Mouse (Mus musculus) heart, embryonic 16.5 days (tissue): Measurements from ENCODE around the gene Rbp1. TPM values are rescaled to one million over a fixed set of nuclear protein-coding genes. Genes with fewer than 3 reads are reported as not detected.

Experiments used
- ATAC-seq: fragments of 200-750 bp; cut with Nextera tagmentation; replicated peaks from 2 replicates; pipeline ENCODE4 v1.8.0; 2017; ENCODE audit warnings: moderate number of reproducible peaks; ENCODE audit not compliant: insufficient read depth, low FRiP score; ENCODE audit errors: extremely low read depth
- H3K27ac ChIP-seq: fragments of 300-500 bp; sonication (generic); 2 replicates; pipeline ENCODE4 v1.5.1; 2014; ENCODE audit warnings: mild to moderate bottlenecking, low read length, control low read depth, moderate library complexity
- H3K27me3 ChIP-seq: fragments of 300-500 bp; sonication (generic); 2 replicates; pipeline ENCODE4 v1.6.1; 2014; ENCODE audit warnings: low read length, mixed read lengths; ENCODE audit not compliant: control insufficient read depth, insufficient read depth
- H3K36me3 ChIP-seq: fragments of 300-500 bp; sonication (generic); 2 replicates; pipeline ENCODE4 v1.6.1; 2014; ENCODE audit not compliant: control insufficient read depth, insufficient read depth
- H3K4me1 ChIP-seq: fragments of 300-500 bp; sonication (generic); 2 replicates; pipeline ENCODE4 v1.6.1; 2014; ENCODE audit warnings: low read length, mixed read lengths; ENCODE audit not compliant: control insufficient read depth, insufficient read depth
- H3K4me2 ChIP-seq: fragments of 300-500 bp; sonication (generic); 2 replicates; pipeline ENCODE4 v1.6.1; 2014; ENCODE audit warnings: low read depth, mild to moderate bottlenecking, control low read depth, low read length
- H3K4me3 ChIP-seq: fragments of 300-500 bp; sonication (generic); 2 replicates; pipeline ENCODE4 v1.5.1; 2014; ENCODE audit warnings: mild to moderate bottlenecking, control low read depth, low read length
- H3K9ac ChIP-seq: fragments of 300-500 bp; sonication (generic); 2 replicates; pipeline ENCODE4 v1.6.1; 2014; ENCODE audit warnings: low read length, control low read depth
- H3K9me3 ChIP-seq: fragments of 300-500 bp; sonication (generic); replicated peaks from 2 replicates; pipeline ENCODE4 v1.6.1; 2016; ENCODE audit warnings: low read length; ENCODE audit not compliant: control insufficient read depth
- WGBS: fragments of 180-500 bp; shearing (Covaris S2); extraction: QIAGEN DNeasy Blood & Tissue Kit; methylation state at CpG from one replicate; pipeline ENCODE4 v1.1.7; 2014; 5-methylcytosine and 5-hydroxymethylcytosine counted together
- polyA plus RNA-seq: library from polyadenylated mRNA; unstranded; fragments of >200 nt; fragmentation: Nextera tagmentation; extraction: Ambion mirVana; gene quantifications from 2 replicates; pipeline ENCODE4 v1.2.1, GENCODE M21; 2015

Rbp1 gene
- polyA plus RNA-seq, 1 experiment from 2014 or later: 40.9 TPM

DNA sequence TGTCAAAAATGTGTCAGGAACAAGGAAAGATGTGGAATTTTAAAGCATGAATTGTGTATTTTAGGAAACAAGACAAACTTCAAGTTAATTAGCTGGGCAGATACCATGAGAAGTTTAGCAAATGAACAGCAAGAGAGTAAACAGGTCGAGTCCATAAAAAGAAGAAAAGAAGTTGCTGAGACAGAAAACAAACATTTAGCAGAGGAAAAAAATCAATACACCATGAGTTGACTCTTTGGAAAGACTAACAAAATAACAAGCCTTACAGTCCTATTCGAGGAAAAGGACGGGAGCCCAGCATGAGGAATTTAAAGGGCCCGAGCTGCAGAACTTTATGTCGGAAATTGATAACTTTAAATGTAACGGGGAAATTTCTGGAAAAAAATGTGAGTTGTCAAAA, 25.6 kb upstream of the Rbp1 start:
- 80% methylated on average over 6 of the region's 6 CpGs for WGBS
- Histone ChIP-seq H3K9me3 (no peaks in the 10 kb centered on the region), H3K27ac (no peak overlapping the region), H3K4me1 (no peaks in the 10 kb centered on the region), H3K9ac (no peak overlapping the region), H3K4me3 (no peak overlapping the region), H3K4me2 (no peak overlapping the region), H3K36me3 (no peaks in the 10 kb centered on the region), H3K27me3 (no peaks in the 10 kb centered on the region)
- no peak for ATAC-seq

DNA sequence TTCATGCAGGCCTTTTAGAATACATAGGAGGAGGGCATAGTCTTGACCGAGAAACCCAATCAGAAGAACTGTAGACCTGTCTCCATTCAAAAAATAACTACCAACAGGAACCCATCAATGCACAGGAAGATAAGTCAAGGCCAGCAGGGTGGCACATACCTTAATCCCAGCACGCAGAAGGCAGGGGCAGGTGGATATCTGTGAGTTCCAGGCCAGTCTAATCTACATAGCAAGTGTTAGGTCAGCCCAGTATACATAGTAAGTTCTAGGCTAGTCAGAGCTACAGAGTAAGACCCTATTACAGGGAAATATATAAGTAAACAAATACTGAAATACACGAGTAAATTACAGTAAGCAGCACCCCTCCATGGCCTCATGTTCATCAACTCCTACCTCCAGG, 24.9 kb upstream of the Rbp1 start:
- Histone ChIP-seq H3K4me1 (no peaks in the 10 kb centered on the region), H3K27me3 (no peaks in the 10 kb centered on the region), H3K9me3 (no peaks in the 10 kb centered on the region), H3K9ac (no peak overlapping the region), H3K4me2 (no peak overlapping the region), H3K36me3 (no peaks in the 10 kb centered on the region), H3K27ac (no peak overlapping the region), H3K4me3 (no peak overlapping the region)
- no peak for ATAC-seq
- WGBS: 66% methylated on average over 3 of the region's 3 CpGs

DNA sequence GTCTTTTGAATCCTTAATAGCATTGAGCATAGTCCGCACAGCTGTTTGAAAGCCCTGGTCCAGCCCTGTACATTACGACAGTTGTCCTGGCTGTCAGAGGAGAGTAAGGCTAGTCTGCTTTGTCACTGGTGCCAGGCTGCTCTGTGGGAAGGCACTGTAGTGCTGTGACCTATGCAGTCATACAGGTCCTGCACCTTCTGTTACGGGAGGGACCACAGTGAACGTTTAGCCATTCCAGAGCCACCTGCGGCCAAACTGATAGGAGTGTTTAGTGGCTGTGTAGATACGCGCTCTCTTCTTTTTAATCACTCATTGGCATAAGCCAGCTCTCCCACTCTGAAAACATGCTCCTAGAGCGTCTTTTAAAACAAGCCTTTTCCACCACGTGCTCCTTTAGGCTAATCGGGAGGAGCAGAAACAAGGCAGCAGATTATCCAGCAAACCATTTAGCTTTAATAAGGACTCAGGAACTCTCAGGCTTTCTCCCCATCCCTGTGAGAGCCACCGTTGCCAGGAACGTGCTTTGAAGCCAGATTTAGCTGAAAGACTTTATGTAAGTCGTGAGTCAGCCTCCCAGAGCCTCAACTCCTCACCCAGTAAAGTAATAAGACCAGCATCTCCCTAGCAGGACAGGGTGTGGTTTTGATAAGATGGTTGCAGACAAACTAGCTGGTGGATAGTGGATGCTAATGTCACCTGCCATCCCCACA, 22.4 kb upstream of the Rbp1 start:
- Histone ChIP-seq H3K4me1 (no peaks in the 10 kb centered on the region), H3K9me3 (no peaks in the 10 kb centered on the region), H3K9ac (no peak overlapping the region), H3K27me3 (no peaks in the 10 kb centered on the region), H3K27ac (no peak overlapping the region), H3K4me2 (no peak overlapping the region), H3K36me3 (no peaks in the 10 kb centered on the region), H3K4me3 (no peak overlapping the region)
- 75% methylated on average over 13 of the region's 13 CpGs for WGBS
- ATAC-seq: no peak

DNA sequence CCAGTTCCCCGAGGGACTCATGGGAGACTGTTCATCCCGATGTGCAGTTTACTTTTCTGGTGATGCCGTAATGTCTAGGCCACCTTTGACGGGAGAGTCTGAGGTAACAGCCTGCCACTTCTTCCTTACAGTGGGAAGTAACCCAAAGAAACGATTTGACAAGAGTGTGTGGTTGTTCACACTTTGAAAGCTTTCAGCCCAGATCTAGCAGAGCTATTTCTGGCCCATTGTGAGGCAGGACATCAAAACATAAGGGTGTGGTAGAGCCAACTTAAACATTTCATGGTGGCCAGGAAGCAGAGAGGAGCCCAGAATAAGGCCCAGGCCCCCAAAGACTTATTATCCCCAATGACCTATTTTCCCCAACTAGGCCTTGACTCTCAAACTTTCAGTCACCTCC, 21.1 kb upstream of the Rbp1 start:
- H3K4me1 ChIP-seq: no peaks in the 10 kb centered on the region
- WGBS: 73% methylated on average over 5 of the region's 5 CpGs
- H3K4me3 ChIP-seq: no peak overlapping the region
- no peaks in the 10 kb centered on the region for H3K36me3 ChIP-seq
- no peak for ATAC-seq
- no peaks in the 10 kb centered on the region for H3K9me3 ChIP-seq
- H3K4me2 ChIP-seq: no peak overlapping the region
- no peak overlapping the region for H3K9ac ChIP-seq
- H3K27me3 ChIP-seq: no peaks in the 10 kb centered on the region
- H3K27ac ChIP-seq: no peak overlapping the region

DNA sequence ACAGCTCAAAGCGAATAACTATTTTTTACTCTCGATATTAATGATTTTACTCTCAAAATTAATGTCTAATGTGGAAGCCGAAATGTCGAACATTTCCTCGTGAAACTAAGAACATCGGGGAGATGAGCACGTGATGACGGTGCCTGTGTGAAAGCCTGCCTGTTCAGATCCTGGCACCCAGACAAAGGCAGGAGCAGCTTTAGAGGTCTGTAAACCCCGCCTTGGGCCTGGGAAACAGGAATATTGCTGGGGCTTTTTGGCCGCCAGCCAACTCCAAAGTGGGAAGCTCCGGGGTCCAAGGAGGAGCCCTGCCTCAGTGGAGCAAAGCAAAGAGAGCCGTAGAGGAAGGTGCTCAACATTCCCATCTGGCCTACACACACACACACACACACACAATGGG, 15.0 kb upstream of the Rbp1 start:
- Histone ChIP-seq H3K36me3 (no peaks in the 10 kb centered on the region), H3K27me3 (no peaks in the 10 kb centered on the region), H3K4me2 (no peak overlapping the region), H3K9ac (no peak overlapping the region), H3K4me1 (no peaks in the 10 kb centered on the region), H3K27ac (no peak overlapping the region), H3K9me3 (no peaks in the 10 kb centered on the region), H3K4me3 (no peak overlapping the region)
- 78% methylated on average over 12 of the region's 12 CpGs for WGBS
- ATAC-seq: no peak

DNA sequence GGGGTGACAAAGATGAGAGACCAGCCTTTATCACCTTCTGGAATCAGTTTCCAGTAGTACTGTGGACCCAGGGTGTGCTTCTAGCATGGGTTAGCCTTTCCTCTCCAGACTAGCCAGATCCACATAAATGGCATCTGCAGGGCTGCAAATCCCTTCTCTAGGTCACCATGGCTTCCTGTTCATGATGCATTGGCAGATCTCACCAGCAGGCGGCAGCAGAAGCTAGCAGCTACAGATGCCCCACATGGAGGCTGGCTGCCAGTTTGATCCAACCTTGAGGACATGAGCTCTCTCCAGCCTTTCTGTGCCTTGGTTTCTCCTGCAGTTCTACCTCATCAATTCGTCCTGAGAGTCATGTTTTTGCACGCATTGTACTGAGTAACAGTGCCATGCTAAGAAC, 13.6 kb upstream of the Rbp1 start:
- H3K36me3 ChIP-seq: no peaks in the 10 kb centered on the region
- no peak for ATAC-seq
- no peak overlapping the region for H3K4me3 ChIP-seq
- no peaks in the 10 kb centered on the region for H3K9me3 ChIP-seq
- no peak overlapping the region for H3K27ac ChIP-seq
- no peak overlapping the region for H3K9ac ChIP-seq
- H3K27me3 ChIP-seq: no peaks in the 10 kb centered on the region
- H3K4me2 ChIP-seq: no peak overlapping the region
- 29% methylated on average over 3 of the region's 3 CpGs for WGBS
- no peaks in the 10 kb centered on the region for H3K4me1 ChIP-seq

DNA sequence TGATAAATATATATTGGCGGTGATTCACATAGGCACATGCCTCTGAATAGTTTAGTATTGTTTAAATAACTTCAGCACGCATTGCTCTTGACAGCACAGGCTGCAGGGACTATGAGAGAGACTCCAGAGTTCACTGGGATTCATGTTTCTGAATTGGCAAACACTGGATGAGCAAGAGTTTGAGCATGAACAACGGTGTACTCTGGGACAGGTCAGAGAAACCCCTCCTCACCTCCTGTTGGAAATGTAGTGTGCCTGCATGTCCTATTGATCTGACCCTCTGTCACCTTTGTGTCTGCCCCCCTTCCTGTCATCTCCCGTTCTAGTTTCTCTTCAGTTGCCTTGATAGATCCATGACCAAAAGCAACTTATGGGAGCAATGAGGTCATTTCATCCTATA, 7.3 kb upstream of the Rbp1 start:
- no peak overlapping the region for H3K27ac ChIP-seq
- H3K4me2 ChIP-seq: no peak overlapping the region
- no peaks in the 10 kb centered on the region for H3K9me3 ChIP-seq
- no peaks in the 10 kb centered on the region for H3K36me3 ChIP-seq
- H3K4me1 ChIP-seq: no peaks in the 10 kb centered on the region
- H3K4me3 ChIP-seq: no peak overlapping the region
- no peak overlapping the region for H3K9ac ChIP-seq
- WGBS: 76% methylated on average over 4 of the region's 4 CpGs
- no peak for ATAC-seq
- no peaks in the 10 kb centered on the region; the same call in 1 of the 2 replicates for H3K27me3 ChIP-seq

DNA sequence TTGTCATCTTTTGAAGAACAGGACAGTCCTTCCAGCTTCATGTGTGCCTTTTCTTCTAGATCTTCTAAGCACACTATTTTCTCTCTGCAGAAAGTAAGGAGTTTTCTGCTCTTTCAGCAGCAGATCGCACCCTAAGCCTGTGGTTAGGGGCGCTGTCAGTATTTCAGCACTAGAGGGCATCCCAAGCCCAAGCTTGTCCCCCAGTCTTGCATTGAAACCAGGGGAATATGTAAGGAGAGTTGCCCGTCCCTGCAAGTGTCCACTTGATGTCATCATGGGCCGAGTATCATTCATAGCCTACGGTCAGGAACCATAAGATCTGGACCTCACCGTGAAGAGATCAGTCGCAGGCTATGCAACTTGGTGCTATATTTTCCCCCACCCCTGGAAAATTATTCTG, 4.8 kb upstream of the Rbp1 start:
- ATAC-seq: no peak
- no peak overlapping the region for H3K4me3 ChIP-seq
- no peaks in the 10 kb centered on the region for H3K36me3 ChIP-seq
- no peak overlapping the region for H3K27ac ChIP-seq
- H3K9ac ChIP-seq: no peak overlapping the region
- H3K9me3 ChIP-seq: no peaks in the 10 kb centered on the region
- WGBS: 43% methylated on average over 7 of the region's 7 CpGs
- no peaks in the 10 kb centered on the region for H3K4me1 ChIP-seq
- no peaks in the 10 kb centered on the region; the same call in 1 of the 2 replicates for H3K27me3 ChIP-seq
- H3K4me2 ChIP-seq: no peak overlapping the region

DNA sequence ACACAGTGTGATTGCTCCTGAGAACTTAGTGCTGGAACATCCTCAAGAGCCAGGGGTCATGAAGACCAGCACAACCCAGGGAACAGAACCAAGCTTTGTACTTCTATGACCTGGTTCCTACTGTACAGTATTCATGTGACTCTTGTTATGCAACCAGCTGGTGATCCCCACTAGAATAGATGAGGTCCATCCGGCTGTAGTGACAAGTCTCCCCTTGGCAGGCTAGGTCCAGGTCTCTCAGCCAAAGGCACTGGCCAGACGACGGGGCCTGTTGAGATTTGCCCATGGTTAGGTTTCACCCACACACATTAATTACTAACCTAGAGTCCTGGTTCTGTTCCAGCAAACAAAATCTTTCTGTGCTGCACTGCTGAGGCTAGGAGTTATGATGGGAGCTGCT, 4.4 kb upstream of the Rbp1 start:
- H3K27me3 ChIP-seq: no peaks in the 10 kb centered on the region; the same call in 1 of the 2 replicates
- no peak overlapping the region for H3K9ac ChIP-seq
- H3K36me3 ChIP-seq: no peaks in the 10 kb centered on the region
- H3K4me2 ChIP-seq: no peak overlapping the region
- H3K4me3 ChIP-seq: no peak overlapping the region
- no peaks in the 10 kb centered on the region for H3K9me3 ChIP-seq
- WGBS: 86% methylated on average over 3 of the region's 3 CpGs
- no peak overlapping the region for H3K27ac ChIP-seq
- no peak for ATAC-seq
- no peaks in the 10 kb centered on the region for H3K4me1 ChIP-seq
